Mouse (Mus musculus) liver (tissue): ENCODE data around the gene Slc12a4.

Source experiments
- DNase-seq: peaks from one replicate; pipeline ENCODE4 v3.0.0-alpha.2; 2020; ENCODE audit warnings: mixed read lengths

Slc12a4 gene

DNA sequence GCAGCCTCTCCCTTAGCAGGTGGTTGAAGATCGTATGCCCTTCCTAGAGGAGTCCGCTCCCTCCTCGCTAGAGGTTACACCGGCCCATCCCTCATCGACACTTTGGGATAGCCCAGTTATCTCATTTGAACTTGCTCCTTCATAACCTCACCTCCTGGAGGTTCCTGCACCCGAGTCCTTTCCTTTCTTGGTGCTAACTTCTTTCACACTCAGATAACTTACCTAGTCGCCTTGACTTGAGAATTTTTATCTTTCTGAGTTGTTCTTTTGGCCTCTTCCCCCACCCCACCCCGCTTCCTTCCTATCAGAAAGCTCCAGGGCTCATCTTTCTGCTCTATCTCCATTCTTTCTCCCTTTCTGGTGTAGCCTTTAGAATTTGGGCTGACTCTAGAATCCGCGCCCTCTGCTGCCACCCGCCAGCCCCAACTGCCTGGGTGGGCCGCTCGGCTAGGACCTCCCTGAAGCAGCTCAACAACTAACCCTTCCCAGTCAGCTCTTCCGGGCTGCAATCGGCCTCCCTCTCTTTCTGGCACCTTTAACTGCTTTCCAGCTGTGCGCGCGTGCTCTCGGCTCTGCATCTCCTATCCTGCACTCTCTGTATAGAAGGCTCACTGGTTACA lies 905 bp upstream of the Slc12a4 start:
- DNase-seq, result peak; percentile 79

DNA sequence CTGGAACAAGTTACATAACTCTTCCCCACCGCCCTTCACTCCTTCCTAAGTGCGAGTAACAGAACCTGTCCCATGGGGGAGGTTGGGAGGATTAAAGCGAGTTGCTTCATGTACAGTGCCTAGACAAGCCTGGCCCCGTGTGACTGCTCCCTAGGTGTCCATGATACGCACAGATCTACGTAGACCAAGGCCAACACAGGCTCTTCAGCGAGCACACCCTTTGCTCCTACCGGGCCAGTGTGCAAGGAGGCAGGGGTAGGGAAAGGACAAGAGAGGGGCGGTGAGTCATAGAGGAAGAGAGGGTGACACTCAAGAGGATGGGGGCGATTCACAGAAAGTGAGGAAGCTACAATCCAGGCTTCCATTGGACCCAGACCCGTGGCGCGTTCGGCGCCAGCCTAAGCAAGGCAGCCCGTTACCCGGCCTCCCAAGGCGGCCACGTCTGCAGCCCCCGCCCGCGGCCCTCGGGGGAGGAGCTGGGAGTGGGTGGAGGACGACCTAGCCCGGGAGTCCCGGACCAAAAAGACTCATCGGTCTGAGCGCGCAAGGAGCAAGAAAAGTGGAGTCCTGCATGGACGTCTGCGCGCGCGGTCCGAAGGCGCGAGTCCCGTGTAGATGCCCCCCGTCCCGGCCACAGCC lies 512 bp downstream of the Slc12a4 start:
- peak; percentile 69 for DNase-seq

DNA sequence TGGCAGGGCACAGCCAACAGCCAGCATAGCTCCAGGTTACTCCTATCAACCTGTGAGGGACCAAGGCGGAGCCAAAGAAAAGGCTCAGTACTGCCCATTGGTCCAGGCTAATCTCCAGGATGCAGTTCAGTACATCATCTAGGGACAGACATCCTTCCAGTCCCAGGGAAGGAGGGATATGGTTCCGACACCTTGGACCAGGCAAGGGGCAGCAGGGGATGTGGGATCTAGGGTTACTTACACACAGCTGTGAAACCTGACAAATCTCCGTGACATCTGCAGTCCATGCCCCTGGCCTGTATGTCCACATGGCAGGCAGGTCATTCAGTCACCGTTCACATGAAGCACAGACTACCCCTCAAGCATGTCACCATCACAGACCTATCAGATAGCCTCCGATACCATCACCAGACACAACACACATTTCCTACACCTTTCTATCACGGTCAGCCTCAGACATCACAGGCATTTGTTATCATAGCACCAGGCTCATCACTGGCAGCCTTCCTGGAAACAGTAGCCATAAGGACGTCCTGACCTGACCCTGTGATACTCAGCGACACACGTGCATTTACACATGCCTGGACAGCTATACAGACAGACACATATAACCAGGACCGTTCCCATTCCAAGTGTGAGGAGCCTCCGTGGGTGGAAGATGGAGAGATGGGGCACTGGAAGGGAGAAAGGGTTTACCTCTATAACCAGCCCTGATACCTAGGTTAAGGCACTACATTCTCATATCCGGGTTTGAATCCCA lies 1.2 kb downstream of the Slc12a4 start:
- DNase-seq, result no peak

DNA sequence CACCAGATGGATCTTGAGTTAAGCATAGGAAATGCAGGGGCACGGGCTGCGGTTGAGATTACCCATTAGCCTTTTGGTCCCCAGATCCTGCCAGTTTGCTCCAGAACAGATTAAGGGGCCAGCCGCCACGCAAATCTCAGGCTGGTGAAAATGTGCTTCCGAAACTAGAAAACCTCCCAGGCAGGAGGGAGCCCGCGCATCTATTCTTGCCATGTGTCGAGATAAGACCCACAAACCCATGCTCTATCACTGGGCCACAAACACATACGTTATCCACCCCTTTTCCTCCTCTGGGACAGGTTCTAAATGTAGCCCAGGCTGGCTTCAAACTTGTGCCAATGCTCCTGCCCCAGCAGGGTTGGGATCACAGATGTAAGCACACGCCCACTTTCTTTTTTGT lies 4.4 kb downstream of the Slc12a4 start:
- DNase-seq, result peak; percentile 65

DNA sequence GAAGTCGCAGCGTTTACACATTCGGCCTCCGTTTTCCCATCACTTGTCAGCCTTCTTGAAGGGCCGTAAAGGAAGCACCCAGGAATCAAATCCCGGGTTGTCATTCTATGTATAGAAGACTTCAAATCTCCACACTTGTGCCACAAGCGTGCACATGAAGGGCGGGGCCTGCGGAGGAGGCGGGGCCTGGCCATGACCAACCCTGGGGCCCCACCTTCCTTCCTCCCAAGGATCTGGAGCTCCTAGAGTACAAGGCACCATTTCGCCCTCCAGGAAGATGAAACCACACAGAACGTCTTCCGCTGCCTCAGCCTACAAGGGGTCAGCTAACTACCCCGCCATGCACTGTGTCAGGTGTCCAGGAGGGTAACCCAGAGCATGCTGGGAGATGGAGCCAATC lies 4.8 kb downstream of the Slc12a4 start:
- DNase-seq, result peak; percentile 70

DNA sequence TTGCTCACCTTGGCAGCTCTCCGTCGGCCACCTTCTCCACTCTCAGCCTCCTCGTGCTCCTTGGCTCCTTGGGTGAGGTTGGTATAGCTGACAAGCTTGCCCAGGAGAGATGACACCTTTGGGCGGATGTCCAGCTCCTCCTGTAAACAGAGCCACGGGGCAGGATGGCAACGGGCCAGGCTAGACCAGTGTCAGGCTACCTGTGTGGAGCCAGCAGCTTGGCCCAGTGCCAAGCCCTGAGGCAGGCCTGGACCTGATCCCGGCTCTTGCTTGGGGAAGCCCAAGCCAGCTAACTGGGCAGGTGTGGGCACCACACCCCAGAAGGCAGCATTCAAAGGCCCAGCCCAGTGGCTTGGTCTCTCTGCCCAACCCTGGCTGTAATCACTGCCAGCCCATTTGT lies 6.5 kb downstream of the Slc12a4 start:
- DNase-seq, result no peak

DNA sequence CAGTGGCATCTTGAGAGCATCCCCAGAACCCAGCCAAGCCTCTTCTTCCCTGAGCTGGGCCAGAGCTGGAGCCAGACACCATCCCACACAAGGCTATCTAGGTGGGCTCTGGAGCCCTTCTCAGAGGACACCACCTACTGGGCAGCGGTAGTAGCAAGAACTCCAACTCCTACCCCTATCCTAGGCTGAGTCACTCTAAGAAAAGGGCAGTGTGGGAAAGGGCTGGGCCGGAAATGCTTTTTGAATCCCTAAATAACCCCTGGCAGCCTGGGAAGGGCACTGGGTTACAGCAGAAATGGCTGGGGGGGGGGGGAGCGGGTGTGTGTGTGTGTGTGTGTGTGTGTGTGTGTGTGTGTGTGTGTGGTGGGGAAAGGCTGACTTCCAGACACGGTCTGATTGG lies 8.1 kb downstream of the Slc12a4 start:
- no peak for DNase-seq

DNA sequence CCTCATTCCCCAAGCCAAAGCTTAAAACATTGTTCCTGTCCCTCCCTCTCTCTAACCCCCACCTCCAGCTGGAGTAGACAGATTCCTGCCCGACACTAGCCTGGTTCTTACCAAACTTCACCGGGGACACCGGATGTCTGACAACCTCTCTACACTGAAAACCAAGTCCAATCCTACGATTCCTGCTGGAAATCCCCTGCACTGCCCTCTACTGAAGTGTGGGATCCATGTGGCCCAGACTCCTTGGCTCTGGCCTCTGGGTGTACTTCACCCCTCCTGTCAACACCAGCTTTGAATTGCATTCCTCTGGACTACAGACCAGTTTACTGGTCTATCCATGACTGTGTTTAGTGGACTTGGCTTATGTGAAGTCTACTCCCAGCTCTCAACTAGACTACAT lies 9.3 kb downstream of the Slc12a4 start:
- no peak for DNase-seq

DNA sequence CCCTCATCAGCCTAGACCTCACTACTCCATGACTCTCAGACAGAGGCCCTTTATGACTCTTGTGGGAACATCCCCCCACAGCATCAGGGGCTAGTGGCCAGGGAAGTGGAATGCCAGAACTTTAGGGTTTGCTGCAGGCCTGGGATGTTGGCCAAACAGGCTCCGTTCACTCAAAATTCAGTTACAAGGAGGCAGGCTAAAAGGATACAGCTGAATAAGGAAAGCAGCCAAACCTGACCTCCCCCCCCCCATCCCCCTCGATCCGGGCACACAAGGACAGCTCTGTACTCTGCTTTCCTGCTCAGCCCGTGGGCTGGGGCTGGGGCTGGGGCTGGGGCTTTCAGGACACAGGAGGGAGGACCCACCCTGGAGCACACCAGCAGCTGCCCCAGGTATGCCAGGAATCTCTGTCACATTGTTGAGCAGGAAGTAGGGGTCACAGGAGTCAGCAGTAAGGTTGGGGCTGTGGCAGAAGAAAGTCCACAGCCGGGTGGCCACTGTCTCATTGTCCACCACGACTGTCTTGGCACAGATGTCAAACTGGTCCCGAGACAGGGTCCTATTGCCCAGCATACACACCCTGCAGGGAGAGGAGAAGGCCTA lies 14.7 kb downstream of the Slc12a4 start:
- DNase-seq, result no peak

DNA sequence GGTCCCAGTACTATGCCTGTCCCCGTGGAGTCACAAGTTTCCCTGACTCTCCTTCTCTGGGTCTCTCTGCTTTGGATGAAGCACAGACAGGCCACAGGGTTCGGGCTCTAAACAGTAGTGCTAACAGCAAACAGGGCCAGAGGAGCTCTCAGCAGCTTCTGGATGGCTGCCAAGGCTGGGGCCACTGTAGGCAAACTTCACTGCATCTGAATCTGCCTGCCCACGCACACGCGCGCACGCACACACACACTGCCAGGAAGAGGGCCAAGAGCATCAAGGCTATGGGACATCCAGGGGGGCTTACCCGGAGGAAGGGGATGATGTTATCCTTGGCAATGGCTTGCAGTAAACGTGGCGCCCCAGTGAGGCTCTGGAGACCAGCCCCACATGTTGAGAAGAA lies 16.5 kb downstream of the Slc12a4 start:
- peak; percentile 61 for DNase-seq

DNA sequence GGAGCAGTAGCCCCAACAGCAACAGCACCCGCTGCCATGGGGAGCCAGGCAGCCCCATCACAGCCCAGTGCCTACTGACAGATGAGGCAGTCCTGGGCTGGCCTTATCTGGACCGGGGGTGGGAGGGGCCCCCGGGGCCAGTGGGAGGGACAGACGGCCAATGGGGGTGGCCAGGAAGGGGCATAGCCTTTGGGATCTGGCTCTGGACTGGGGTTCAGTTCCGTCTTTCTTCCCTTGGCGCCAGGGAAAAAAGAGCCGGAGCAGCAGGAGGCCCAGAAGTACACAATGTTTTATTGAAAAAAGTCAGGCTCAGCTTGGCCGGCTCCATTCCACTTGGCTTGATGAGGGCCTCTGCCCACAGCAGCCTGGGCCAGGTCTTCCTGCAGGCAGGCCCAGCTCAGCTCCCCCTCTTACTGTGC lies 22.6 kb downstream of the Slc12a4 start, which contains the start of gene Lcat:
Gene Lcat (minus strand): TSS at position 62 of the 419 bp plus-strand sequence.
- peak; percentile 66 for DNase-seq

DNA sequence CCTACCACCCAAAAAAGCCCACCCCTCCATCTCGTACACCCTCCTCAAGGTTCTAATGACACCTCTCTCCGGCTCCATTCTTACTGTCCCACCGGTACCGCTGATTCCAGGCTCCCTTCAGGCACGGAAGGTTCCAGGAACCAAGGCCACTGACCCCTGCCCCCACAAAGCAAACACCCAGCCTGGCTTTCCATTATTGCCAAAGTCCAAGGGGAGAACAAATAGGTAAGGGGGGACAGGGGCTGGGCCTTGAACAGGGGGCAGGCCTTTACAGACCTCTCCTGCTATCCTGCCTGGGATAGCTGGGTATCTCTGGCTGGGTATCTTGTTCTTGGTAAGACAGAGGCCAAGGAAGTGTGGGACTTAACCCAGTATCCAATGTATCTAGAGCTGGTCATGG lies 23.4 kb downstream of the Slc12a4 start:
- DNase-seq, result peak; percentile 51

DNA sequence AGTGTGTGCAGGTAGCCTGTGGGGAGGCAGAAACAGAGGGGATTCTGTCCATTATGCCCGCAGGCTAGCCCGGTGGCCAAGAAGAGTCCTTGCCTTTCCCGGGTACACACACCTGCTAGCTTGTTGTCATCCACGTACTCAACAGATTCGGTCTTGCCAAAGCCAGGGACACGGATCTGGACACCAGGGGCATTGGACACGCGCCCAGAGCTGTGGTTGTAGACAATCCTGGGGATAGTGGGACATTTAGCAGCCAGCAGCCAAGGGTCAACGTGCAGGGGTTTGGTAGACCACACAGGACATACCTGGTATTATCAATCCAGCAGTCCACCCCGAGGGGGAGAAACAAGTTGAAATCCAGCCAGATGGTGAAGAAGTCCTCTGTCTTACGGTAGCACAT lies 23.9 kb downstream of the Slc12a4 start:
- DNase-seq, result no peak

DNA sequence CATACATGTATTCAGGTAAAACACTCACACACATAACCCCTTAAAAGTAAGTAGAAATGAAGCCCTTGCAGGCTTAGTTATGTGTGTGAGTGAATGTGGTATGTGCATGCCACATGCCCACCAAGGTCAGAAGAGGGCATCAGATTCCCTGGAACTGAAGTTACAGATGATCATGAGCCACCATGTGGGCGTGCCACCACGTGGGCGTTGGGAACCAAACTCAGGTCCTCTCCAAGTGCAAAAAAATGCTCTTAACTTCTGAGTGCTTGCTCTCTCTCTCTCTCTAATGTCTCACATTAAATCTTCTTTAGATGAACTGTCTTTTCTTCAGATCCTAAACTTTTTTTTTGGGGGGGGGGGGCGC lies 27.6 kb downstream of the Slc12a4 start, which contains the start of gene Psmb10:
Gene Psmb10 (minus strand): TSS at position 139 of the 364 bp plus-strand sequence.
- DNase-seq, result peak; percentile 46

DNA sequence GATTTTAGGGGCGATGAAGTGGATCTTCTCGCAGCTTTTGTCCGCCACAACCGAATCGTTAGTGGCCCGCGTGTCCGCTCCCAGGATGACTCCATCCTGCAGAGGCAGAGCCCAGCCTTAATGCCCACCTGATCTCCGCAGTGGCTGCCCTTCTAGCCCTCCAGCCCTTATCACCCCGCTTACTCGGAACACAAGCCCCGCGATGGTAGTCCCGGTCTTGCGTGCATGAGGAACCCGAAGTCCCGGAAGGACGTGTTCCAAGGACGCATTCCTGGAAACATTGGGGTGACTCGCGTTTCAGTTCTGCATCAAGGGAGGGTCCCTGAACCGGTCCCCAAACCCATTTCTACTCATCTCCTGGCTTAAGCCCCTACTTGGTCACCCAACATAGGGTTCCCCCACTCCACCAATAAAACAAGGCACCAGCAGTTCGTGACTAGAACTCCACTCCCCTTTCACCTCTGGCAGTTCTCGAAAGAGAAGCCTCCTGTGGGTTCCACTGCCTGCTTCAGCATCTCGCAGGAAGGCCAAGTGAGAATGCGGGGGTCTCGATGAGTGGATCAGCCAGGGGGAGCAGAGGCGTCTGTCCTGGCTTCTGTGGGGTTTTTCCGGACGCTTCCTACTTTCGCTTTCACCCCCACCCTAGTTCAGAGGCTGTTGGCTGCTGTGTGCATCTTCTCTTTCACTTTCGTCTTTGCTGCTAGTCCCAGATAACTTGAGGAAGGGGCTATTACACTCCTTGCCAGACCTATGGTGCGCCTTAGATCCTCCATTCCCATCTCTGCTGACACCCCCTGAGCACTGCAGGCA lies 28.2 kb downstream of the Slc12a4 start:
- DNase-seq, result peak; percentile 56

DNA sequence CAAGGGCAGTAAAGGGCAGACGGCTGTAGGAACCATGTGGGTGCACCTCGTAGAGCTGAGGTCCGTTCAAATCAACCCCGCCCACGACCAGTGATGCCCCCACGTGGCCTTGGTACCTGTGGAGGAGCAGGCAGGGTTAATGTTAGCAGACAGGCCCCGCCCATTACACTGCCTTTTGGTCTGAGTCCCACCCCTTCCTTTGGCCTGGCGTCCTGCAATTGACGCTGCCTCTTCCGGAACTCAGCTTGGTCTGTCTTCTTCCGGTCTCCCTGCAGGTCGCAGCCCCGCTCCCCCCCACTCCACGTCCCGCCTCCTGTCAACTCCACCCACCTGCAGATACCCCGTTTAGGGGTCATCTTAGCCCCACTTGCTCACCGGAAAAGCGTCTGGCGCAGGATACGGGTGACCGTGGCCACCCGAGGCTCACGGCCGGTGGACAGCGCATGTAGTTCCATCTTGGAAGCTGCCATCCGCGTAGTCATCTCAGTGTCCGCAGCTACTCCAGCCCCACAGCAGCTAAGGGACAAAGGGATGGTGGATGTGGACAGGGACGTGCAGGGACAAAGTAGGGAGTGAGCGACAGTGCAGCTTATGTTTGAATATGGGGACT lies 28.9 kb downstream of the Slc12a4 start:
- peak; percentile 92 for DNase-seq

DNA sequence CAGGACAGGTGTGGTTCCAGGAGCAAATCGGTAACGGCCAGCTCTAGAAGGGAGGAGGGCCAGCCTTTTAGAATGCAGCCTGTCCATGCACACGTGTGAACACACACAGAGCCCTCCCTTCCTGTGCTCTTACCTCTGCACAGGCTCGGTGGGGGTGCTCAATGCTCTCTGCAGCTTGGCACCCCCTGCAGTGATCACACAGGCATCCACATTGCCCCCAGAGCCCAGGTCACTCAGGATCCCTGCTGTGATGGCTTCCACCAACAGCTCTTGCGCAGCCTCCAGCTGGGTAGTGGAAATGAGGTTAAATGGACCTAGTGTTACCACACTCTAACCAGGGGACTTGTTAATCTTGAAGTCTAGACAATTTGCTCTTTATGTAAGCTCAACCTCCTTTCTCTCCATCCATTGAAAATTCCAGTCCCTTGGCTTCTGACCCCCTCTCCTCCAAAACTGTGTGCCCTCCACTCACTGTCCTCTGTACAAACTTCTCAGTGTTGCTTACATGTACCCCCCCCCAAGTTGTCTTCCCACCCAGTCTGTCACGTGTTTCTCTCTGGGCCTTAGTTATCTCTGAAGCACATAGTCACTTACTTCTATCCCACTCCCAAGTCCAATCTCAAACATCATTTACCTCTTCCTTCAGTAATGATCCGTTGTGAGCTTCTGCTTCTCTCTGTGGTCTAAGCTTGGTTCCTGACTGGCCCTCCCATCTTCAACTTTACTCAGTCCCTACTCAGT lies 29.9 kb downstream of the Slc12a4 start:
- DNase-seq, result no peak

DNA sequence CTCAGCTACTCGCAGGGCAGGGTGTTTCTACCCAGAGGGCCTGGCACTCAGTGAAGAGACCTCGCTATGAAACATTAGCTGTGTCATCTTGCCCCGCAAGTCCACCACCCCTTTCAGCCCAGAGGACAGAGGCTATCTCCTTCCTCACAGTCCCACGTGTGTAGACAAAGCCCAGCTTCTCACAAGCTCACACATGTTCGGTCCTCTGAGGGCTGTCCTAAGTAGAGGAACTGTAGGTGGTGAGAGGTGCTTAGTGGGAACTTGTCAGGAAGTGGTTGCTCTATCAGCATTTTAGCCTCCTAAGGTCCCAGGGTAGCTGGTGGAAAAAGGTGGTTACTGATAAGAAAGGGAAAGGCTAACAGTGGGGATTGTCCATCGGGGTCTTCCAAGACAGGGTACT lies 30.8 kb downstream of the Slc12a4 start:
- no peak for DNase-seq

DNA sequence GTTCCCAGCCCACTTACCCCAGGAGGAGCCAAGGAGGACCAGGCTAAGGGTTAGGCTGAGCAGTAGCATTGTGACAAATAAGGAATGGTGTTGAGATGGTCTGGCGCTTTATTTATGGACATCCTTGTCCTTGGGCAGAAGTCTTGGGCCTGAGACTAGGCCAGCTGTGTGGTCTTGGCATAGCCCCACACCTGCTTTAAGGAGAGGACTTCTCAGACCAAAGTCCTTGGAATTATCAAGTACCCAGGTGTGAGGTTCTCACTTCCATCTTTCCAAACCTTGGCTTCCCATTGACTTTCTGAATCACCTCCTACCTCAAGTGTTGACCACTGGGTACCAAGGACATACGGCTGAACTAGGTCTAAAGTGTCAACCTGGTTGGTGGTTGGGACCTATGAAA lies 32.1 kb downstream of the Slc12a4 start, which contains the start of gene Ctrl:
Gene Ctrl (minus strand): TSS at position 101 of the 400 bp plus-strand sequence.
- no peak for DNase-seq

DNA sequence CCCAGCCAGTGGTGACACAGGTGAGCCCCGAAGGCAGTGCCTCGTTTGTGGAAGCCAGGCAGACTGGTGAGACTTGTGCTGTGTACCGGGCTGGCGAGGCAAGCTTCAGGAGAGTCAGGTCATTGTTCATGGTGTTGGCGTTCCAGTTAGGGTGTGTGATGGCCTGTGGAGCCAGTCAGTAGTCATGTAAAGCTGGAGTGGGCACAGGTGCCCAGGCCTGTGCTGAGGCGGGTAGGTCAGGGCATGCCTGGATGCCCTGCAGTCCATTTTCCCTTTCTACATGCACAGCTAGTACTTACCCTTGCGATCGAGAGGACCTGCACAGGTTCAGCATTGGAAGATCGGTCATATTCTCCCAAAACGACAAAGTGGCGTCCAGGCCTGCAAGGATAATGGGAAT lies 33.4 kb downstream of the Slc12a4 start:
- no peak for DNase-seq

DNA sequence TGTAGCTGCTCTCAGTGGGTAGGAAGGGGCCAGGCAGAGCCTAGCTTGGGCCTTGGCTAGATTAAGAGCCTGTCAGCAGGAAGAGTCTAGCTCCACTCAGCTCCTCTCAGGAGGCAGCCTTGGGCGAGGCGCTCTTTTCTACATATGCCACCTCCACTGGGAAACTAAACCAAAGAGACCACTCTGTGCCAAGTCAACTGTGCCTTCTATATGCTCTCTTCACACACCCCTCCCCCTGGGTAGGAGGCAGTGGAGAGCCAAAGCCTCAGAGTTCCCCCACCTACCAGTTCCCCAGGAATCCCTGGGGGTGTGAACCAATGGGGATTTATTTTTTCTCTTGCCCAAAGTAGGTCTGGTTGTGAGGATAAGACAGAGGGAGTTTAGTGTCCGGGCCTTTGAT lies 34.6 kb downstream of the Slc12a4 start:
- DNase-seq, result no peak
